Mouse (Mus musculus): ENCODE data around the gene Rrnad1. TPM values are rescaled to one million over a fixed set of nuclear protein-coding genes. Genes with fewer than 3 reads are reported as not detected.
A peak's percentile ranks its signal among the peaks of the same experiment; 100 is the strongest.

The Rrnad1 gene
- polyA plus RNA-seq, 1 experiment from 2014 or later, result 16.9 TPM

- Histone ChIP-seq H3K9ac (ENCODE audit: low read length) (peak within 1 kb of the TSS; percentile 87), H3K27me3 (ENCODE audit: control insufficient read depth, insufficient read depth, low read length) (no peaks in the 10 kb centered on the region), H3K27ac (ENCODE audit: low read depth, low read length) (peak within 1 kb of the TSS; percentile 72), H3K9me3 (ENCODE audit: control insufficient read depth, low read length) (no peaks in the 10 kb centered on the region), H3K4me3 (ENCODE audit: low read depth, low read length) (peak within 1 kb of the TSS; percentile 82), H3K36me3 (ENCODE audit: control insufficient read depth, insufficient read depth, low read length) (peaks cover 4% of the 10 kb centered on the region), H3K4me2 (ENCODE audit: low read depth) (peak within 1 kb of the TSS; percentile 95), H3K4me1 (ENCODE audit: control insufficient read depth, insufficient read depth, low read length) (peaks cover 37% of the 10 kb centered on the region)
- DNase-seq (ENCODE audit: low spot score) (peak; percentile 92), ATAC-seq (ENCODE audit: insufficient read depth, low FRiP score, low TSS enrichment) (peak; percentile 53)
- WGBS, result 0% methylated on average over 44 of the region's 44 CpGs
Observed at GRCm38 (mm10) chr3:87970939-87971488, 40.5 kb upstream of the Rrnad1 start, which contains the start of gene Nes. TSS of gene Nes (plus strand) at chr3:87971078.

GRCm38 (mm10) chr3:87970184-87970938 is 39.8 kb upstream of the Rrnad1 start:
- ATAC-seq (ENCODE audit: insufficient read depth, low FRiP score, low TSS enrichment), result no peak
- peaks cover 35% of the 10 kb centered on the region for H3K4me1 ChIP-seq (ENCODE audit: control insufficient read depth, insufficient read depth, low read length)
- no peaks in the 10 kb centered on the region for H3K27me3 ChIP-seq (ENCODE audit: control insufficient read depth, insufficient read depth, low read length)
- peak overlapping the region; percentile 72 for H3K27ac ChIP-seq (ENCODE audit: low read depth, low read length)
- WGBS, result under 1% methylated on average over 21 of the region's 21 CpGs
- peaks cover under 1% of the 10 kb centered on the region for H3K36me3 ChIP-seq (ENCODE audit: control insufficient read depth, insufficient read depth, low read length)
- H3K9me3 ChIP-seq (ENCODE audit: control insufficient read depth, low read length), result no peaks in the 10 kb centered on the region
- peak overlapping the region; percentile 82 for H3K4me3 ChIP-seq (ENCODE audit: low read depth, low read length)
- peak overlapping the region; percentile 87; the same call in 1 of the 2 replicates for H3K9ac ChIP-seq (ENCODE audit: low read length)
- peak overlapping the region; percentile 95 for H3K4me2 ChIP-seq (ENCODE audit: low read depth)
- peak; percentile 83 for DNase-seq (ENCODE audit: low spot score)

- Histone ChIP-seq H3K4me1 (ENCODE audit: control insufficient read depth, insufficient read depth, low read length) (peaks cover 29% of the 10 kb centered on the region), H3K4me2 (ENCODE audit: low read depth) (peak overlapping the region; percentile 77), H3K27me3 (ENCODE audit: control insufficient read depth, insufficient read depth, low read length) (no peaks in the 10 kb centered on the region), H3K9ac (ENCODE audit: low read length) (peak overlapping the region; percentile 75), H3K9me3 (ENCODE audit: control insufficient read depth, low read length) (no peaks in the 10 kb centered on the region), H3K4me3 (ENCODE audit: low read depth, low read length) (peak overlapping the region; percentile 37), H3K36me3 (ENCODE audit: control insufficient read depth, insufficient read depth, low read length) (no peaks in the 10 kb centered on the region), H3K27ac (ENCODE audit: low read depth, low read length) (peak overlapping the region; percentile 96)
- ATAC-seq (ENCODE audit: insufficient read depth, low FRiP score, low TSS enrichment) (peak; percentile 94), DNase-seq (ENCODE audit: low spot score) (peak; percentile 97)
- under 1% methylated on average over 27 of the region's 27 CpGs for WGBS
Observed at GRCm38 (mm10) chr3:87960586-87961191, 30.2 kb upstream of the Rrnad1 start.

GRCm38 (mm10) chr3:87960191-87960585 is 29.7 kb upstream of the Rrnad1 start:
- Histone ChIP-seq H3K27me3 (ENCODE audit: control insufficient read depth, insufficient read depth, low read length) (no peaks in the 10 kb centered on the region), H3K27ac (ENCODE audit: low read depth, low read length) (peak overlapping the region; percentile 96), H3K4me2 (ENCODE audit: low read depth) (peak overlapping the region; percentile 77), H3K4me3 (ENCODE audit: low read depth, low read length) (peak overlapping the region; percentile 37), H3K9ac (ENCODE audit: low read length) (peak overlapping the region; percentile 75), H3K9me3 (ENCODE audit: control insufficient read depth, low read length) (no peaks in the 10 kb centered on the region), H3K36me3 (ENCODE audit: control insufficient read depth, insufficient read depth, low read length) (no peaks in the 10 kb centered on the region), H3K4me1 (ENCODE audit: control insufficient read depth, insufficient read depth, low read length) (peaks cover 29% of the 10 kb centered on the region)
- 4% methylated on average over 10 of the region's 10 CpGs for WGBS
- ATAC-seq (ENCODE audit: insufficient read depth, low FRiP score, low TSS enrichment) (no peak), DNase-seq (ENCODE audit: low spot score) (no peak)

- H3K9ac ChIP-seq (ENCODE audit: low read length), result no peak overlapping the region
- H3K4me3 ChIP-seq (ENCODE audit: low read depth, low read length), result no peak overlapping the region
- peaks cover 29% of the 10 kb centered on the region for H3K4me1 ChIP-seq (ENCODE audit: control insufficient read depth, insufficient read depth, low read length)
- peak overlapping the region; percentile 96; the same call in 1 of the 2 replicates for H3K27ac ChIP-seq (ENCODE audit: low read depth, low read length)
- no peak overlapping the region; the same call in 1 of the 2 replicates for H3K4me2 ChIP-seq (ENCODE audit: low read depth)
- no peaks in the 10 kb centered on the region for H3K9me3 ChIP-seq (ENCODE audit: control insufficient read depth, low read length)
- ATAC-seq (ENCODE audit: insufficient read depth, low FRiP score, low TSS enrichment), result no peak
- no peaks in the 10 kb centered on the region for H3K27me3 ChIP-seq (ENCODE audit: control insufficient read depth, insufficient read depth, low read length)
- no peak for DNase-seq (ENCODE audit: low spot score)
- 42% methylated on average over 7 of the region's 7 CpGs for WGBS
- no peaks in the 10 kb centered on the region; the same call in 1 of the 2 replicates for H3K36me3 ChIP-seq (ENCODE audit: control insufficient read depth, insufficient read depth, low read length)
Observed at GRCm38 (mm10) chr3:87959371-87959770, 28.9 kb upstream of the Rrnad1 start.

- Histone ChIP-seq H3K4me2 (ENCODE audit: low read depth) (no peak overlapping the region), H3K27ac (ENCODE audit: low read depth, low read length) (peak overlapping the region; percentile 96), H3K4me1 (ENCODE audit: control insufficient read depth, insufficient read depth, low read length) (peaks cover 29% of the 10 kb centered on the region), H3K9me3 (ENCODE audit: control insufficient read depth, low read length) (no peaks in the 10 kb centered on the region), H3K27me3 (ENCODE audit: control insufficient read depth, insufficient read depth, low read length) (no peaks in the 10 kb centered on the region), H3K9ac (ENCODE audit: low read length) (no peak overlapping the region), H3K36me3 (ENCODE audit: control insufficient read depth, insufficient read depth, low read length) (peaks cover 3% of the 10 kb centered on the region; the same call in 1 of the 2 replicates), H3K4me3 (ENCODE audit: low read depth, low read length) (no peak overlapping the region)
- ATAC-seq (ENCODE audit: insufficient read depth, low FRiP score, low TSS enrichment) (no peak), DNase-seq (ENCODE audit: low spot score) (no peak)
- WGBS, result 20% methylated on average over 1 of the region's 1 CpGs
Observed at GRCm38 (mm10) chr3:87958967-87959366, 28.4 kb upstream of the Rrnad1 start.

- H3K4me3 ChIP-seq (ENCODE audit: low read depth, low read length), result no peak overlapping the region
- DNase-seq (ENCODE audit: low spot score) (no peak), ATAC-seq (ENCODE audit: insufficient read depth, low FRiP score, low TSS enrichment) (no peak)
- peak overlapping the region; percentile 31 for H3K9ac ChIP-seq (ENCODE audit: low read length)
- no peak overlapping the region for H3K4me2 ChIP-seq (ENCODE audit: low read depth)
- no peaks in the 10 kb centered on the region for H3K27me3 ChIP-seq (ENCODE audit: control insufficient read depth, insufficient read depth, low read length)
- H3K4me1 ChIP-seq (ENCODE audit: control insufficient read depth, insufficient read depth, low read length), result peaks cover 29% of the 10 kb centered on the region
- H3K9me3 ChIP-seq (ENCODE audit: control insufficient read depth, low read length), result no peaks in the 10 kb centered on the region
- WGBS, result 12% methylated on average over 4 of the region's 4 CpGs
- H3K27ac ChIP-seq (ENCODE audit: low read depth, low read length), result peak overlapping the region; percentile 53; the same call in 1 of the 2 replicates
- H3K36me3 ChIP-seq (ENCODE audit: control insufficient read depth, insufficient read depth, low read length), result peaks cover 3% of the 10 kb centered on the region; the same call in 1 of the 2 replicates
Observed at GRCm38 (mm10) chr3:87958476-87958875, 28.0 kb upstream of the Rrnad1 start.

GRCm38 (mm10) chr3:87958056-87958455 is 27.5 kb upstream of the Rrnad1 start:
- WGBS, result 6% methylated on average over 1 of the region's 1 CpGs
- no peak for DNase-seq (ENCODE audit: low spot score)
- H3K27me3 ChIP-seq (ENCODE audit: control insufficient read depth, insufficient read depth, low read length), result no peaks in the 10 kb centered on the region
- H3K27ac ChIP-seq (ENCODE audit: low read depth, low read length), result peak overlapping the region; percentile 53; the same call in 1 of the 2 replicates
- no peaks in the 10 kb centered on the region for H3K9me3 ChIP-seq (ENCODE audit: control insufficient read depth, low read length)
- H3K4me3 ChIP-seq (ENCODE audit: low read depth, low read length), result no peak overlapping the region
- H3K9ac ChIP-seq (ENCODE audit: low read length), result peak overlapping the region; percentile 31
- ATAC-seq (ENCODE audit: insufficient read depth, low FRiP score, low TSS enrichment), result no peak
- H3K4me2 ChIP-seq (ENCODE audit: low read depth), result no peak overlapping the region
- H3K36me3 ChIP-seq (ENCODE audit: control insufficient read depth, insufficient read depth, low read length), result peaks cover 3% of the 10 kb centered on the region; the same call in 1 of the 2 replicates
- H3K4me1 ChIP-seq (ENCODE audit: control insufficient read depth, insufficient read depth, low read length), result peaks cover 29% of the 10 kb centered on the region

Data from neural tube, embryonic 11.5 days (tissue).